In genomic region chr12:25978335-25978734, GRCm38 (mm10) we compare ENCODE assay signal across 25 mouse cellular contexts.
DNase-seq lines count a peak whose midpoint lies in the region; ATAC-seq and TF ChIP-seq lines count a peak whose summit lies in the region.
"Had no signal": no experiment of that assay in that cellular context is flagged by ENCODE, and none has a peak within 500 bp of the region (broad histone marks: within the 10 kb centered on the region; RNA-seq: fewer than 3 reads in every experiment).

No protein-coding gene starts in this region.

- DNase-seq in adrenal gland, postnatal 25 days = no peak
- no peak for DNase-seq in lung, postnatal 25 days (ENCODE audit: low spot score)
- DNase-seq in urinary bladder, adult 18-20 months (ENCODE audit: low spot score in 2 of 2) = no peak
- DNase-seq: adrenal gland, postnatal 10 days; cerebellum, adult 11 months; cerebellum, adult 2 months; cerebellum, adult 9-11 months; cerebellum, postnatal 25 days; gastrocnemius, postnatal 25 days; heart, adult 18-20 months; heart, postnatal 10 days; heart, postnatal 36 days had no signal

- ATAC-seq in embryonic facial prominence, embryonic 12.5 days (ENCODE audit: insufficient number of reproducible peaks, insufficient read depth, low FRiP score, low TSS enrichment) = 0 out of 2 replicates have a peak, but pooled peaks have one; percentile 67
- 0 out of 2 replicates have a peak, but pooled peaks have one; percentile 48 for ATAC-seq in embryonic facial prominence, embryonic 13.5 days (ENCODE audit: insufficient number of reproducible peaks, insufficient read depth, low FRiP score, low TSS enrichment, low read depth)
- ATAC-seq: activated CD4-positive, CD25-positive, alpha-beta regulatory T cell, adult 4 months; forebrain, embryonic 15.5 days; hindbrain, embryonic 16.5 days; intestine, embryonic 15.5 days had no signal

- no peak overlapping the region for H3K9ac ChIP-seq in embryonic facial prominence, embryonic 12.5 days
- H3K9ac ChIP-seq in embryonic facial prominence, embryonic 13.5 days = no peak overlapping the region
- H3K9ac ChIP-seq: forebrain, embryonic 12.5 days; forebrain, embryonic 15.5 days; heart, embryonic 12.5 days; heart, embryonic 15.5 days; hindbrain, embryonic 13.5 days; intestine, embryonic 15.5 days had no signal

- TF ChIP-seq CTCF in embryonic fibroblast, embryonic 13.5 days (IDR thresholded peaks at IDR 0.05; ENCODE audit: borderline replicate concordance, insufficient read depth, low read length) = no peak

- no peak overlapping the region for H3K4me2 ChIP-seq in embryonic facial prominence, embryonic 12.5 days (replicated peaks)
- no peak overlapping the region for H3K4me2 ChIP-seq in embryonic facial prominence, embryonic 13.5 days
- H3K4me2 ChIP-seq: forebrain, embryonic 12.5 days; forebrain, embryonic 15.5 days; heart, embryonic 12.5 days; heart, embryonic 15.5 days; hindbrain, embryonic 13.5 days; intestine, embryonic 15.5 days had no signal

- no peak overlapping the region for H3K27ac ChIP-seq in embryonic facial prominence, embryonic 12.5 days
- H3K27ac ChIP-seq in embryonic facial prominence, embryonic 13.5 days = peak overlapping the region; percentile 79
- 0 out of 2 replicates have a peak overlapping the region, but pooled peaks have one; percentile 26 for H3K27ac ChIP-seq in embryonic fibroblast, embryonic 13.5 days (ENCODE audit: insufficient read depth, low read length)
- H3K27ac ChIP-seq: forebrain, embryonic 12.5 days; forebrain, embryonic 15.5 days; heart, embryonic 15.5 days; hindbrain, embryonic 10.5 days; hindbrain, embryonic 13.5 days; intestine, embryonic 15.5 days had no signal

- WGBS in embryonic facial prominence, embryonic 12.5 days = 53% methylated on average over 5 of the region's 5 CpGs
- WGBS in embryonic facial prominence, embryonic 13.5 days = 26% methylated on average over 5 of the region's 5 CpGs

- H3K4me3 ChIP-seq in embryonic facial prominence, embryonic 12.5 days = no peak overlapping the region
- H3K4me3 ChIP-seq in embryonic facial prominence, embryonic 13.5 days = no peak overlapping the region
- H3K4me3 ChIP-seq in embryonic fibroblast, embryonic 13.5 days (ENCODE audit: insufficient read depth, low read length) = no peak overlapping the region
- H3K4me3 ChIP-seq: erythroblast, embryonic 14.5 days; forebrain, embryonic 12.5 days; forebrain, embryonic 15.5 days; heart, embryonic 12.5 days; heart, embryonic 15.5 days; hindbrain, embryonic 10.5 days; hindbrain, embryonic 13.5 days; intestine, embryonic 15.5 days had no signal

- H3K4me1 ChIP-seq in embryonic facial prominence, embryonic 12.5 days = peaks cover 5% of the 10 kb centered on the region; the same call in 1 of the 2 replicates
- H3K4me1 ChIP-seq in embryonic facial prominence, embryonic 13.5 days = peaks cover 32% of the 10 kb centered on the region
- H3K4me1 ChIP-seq in embryonic fibroblast, embryonic 13.5 days (ENCODE audit: control insufficient read depth, insufficient read depth, low read length) = no peaks in the 10 kb centered on the region
- H3K4me1 ChIP-seq: forebrain, embryonic 12.5 days; forebrain, embryonic 15.5 days; heart, embryonic 12.5 days; heart, embryonic 15.5 days; hindbrain, embryonic 10.5 days; hindbrain, embryonic 13.5 days; intestine, embryonic 15.5 days had no signal

- H3K9me3 ChIP-seq in embryonic facial prominence, embryonic 12.5 days = no peaks in the 10 kb centered on the region
- H3K9me3 ChIP-seq in embryonic facial prominence, embryonic 13.5 days = no peaks in the 10 kb centered on the region
- H3K9me3 ChIP-seq: forebrain, embryonic 12.5 days; forebrain, embryonic 15.5 days; heart, embryonic 12.5 days; heart, embryonic 15.5 days; hindbrain, embryonic 10.5 days; hindbrain, embryonic 13.5 days; intestine, embryonic 15.5 days had no signal

- no peaks in the 10 kb centered on the region for H3K36me3 ChIP-seq in embryonic facial prominence, embryonic 12.5 days
- no peaks in the 10 kb centered on the region for H3K36me3 ChIP-seq in embryonic facial prominence, embryonic 13.5 days
- H3K36me3 ChIP-seq: forebrain, embryonic 12.5 days; forebrain, embryonic 15.5 days; heart, embryonic 12.5 days; heart, embryonic 15.5 days; hindbrain, embryonic 10.5 days; hindbrain, embryonic 13.5 days; intestine, embryonic 15.5 days had no signal

- H3K27me3 ChIP-seq in embryonic facial prominence, embryonic 12.5 days = no peaks in the 10 kb centered on the region
- no peaks in the 10 kb centered on the region for H3K27me3 ChIP-seq in embryonic facial prominence, embryonic 13.5 days
- H3K27me3 ChIP-seq: forebrain, embryonic 12.5 days; forebrain, embryonic 15.5 days; heart, embryonic 12.5 days; heart, embryonic 15.5 days; hindbrain, embryonic 13.5 days; intestine, embryonic 15.5 days had no signal

- no peak for TF ChIP-seq POLR2A in embryonic fibroblast, embryonic 13.5 days (IDR thresholded peaks at IDR 0.05; ENCODE audit: low read depth, low read length)
